Mouse (Mus musculus): Measurements from ENCODE around the gene Ces2a. TPM values are rescaled to one million over a fixed set of nuclear protein-coding genes. Genes with fewer than 3 reads are reported as not detected.

Gene Ces2a
- polyA plus RNA-seq (2014; fragmentation: Illumina TruSeq; extraction: RNeasy Lipid Tissue Mini Kit (QIAGEN cat#74804); ENCODE audit: low read depth, low replicate concordance): not detected

GRCm38 (mm10) chr8:104733753-104734152 is at the start of gene Ces2a:
Gene Ces2a (plus strand): TSS chr8:104734003.

Other genes starting within 250 kb of the Ces2a start
- 0.81 TPM for gene Terb1, start 224.1 kb upstream of the Ces2a start, polyA plus RNA-seq (2014; fragmentation: Illumina TruSeq; extraction: RNeasy Lipid Tissue Mini Kit (QIAGEN cat#74804); ENCODE audit: low read depth, low replicate concordance)
- gene Nae1, start 199.4 kb upstream of the Ces2a start, polyA plus RNA-seq (2014; fragmentation: Illumina TruSeq; extraction: RNeasy Lipid Tissue Mini Kit (QIAGEN cat#74804); ENCODE audit: low read depth, low replicate concordance): 202 TPM
- 0.36 TPM for gene Car7, start 199.3 kb upstream of the Ces2a start, polyA plus RNA-seq (2014; fragmentation: Illumina TruSeq; extraction: RNeasy Lipid Tissue Mini Kit (QIAGEN cat#74804); ENCODE audit: low read depth, low replicate concordance)
- gene Pdp2, start 142.6 kb upstream of the Ces2a start, polyA plus RNA-seq (2014; fragmentation: Illumina TruSeq; extraction: RNeasy Lipid Tissue Mini Kit (QIAGEN cat#74804); ENCODE audit: low read depth, low replicate concordance): 37.1 TPM
- gene Cdh16, start 109.6 kb upstream of the Ces2a start, polyA plus RNA-seq (2014; fragmentation: Illumina TruSeq; extraction: RNeasy Lipid Tissue Mini Kit (QIAGEN cat#74804); ENCODE audit: low read depth, low replicate concordance): 364 TPM
- gene Rrad, start 102.7 kb upstream of the Ces2a start, polyA plus RNA-seq (2014; fragmentation: Illumina TruSeq; extraction: RNeasy Lipid Tissue Mini Kit (QIAGEN cat#74804); ENCODE audit: low read depth, low replicate concordance): not detected
- gene Ciao2b, start 92.0 kb upstream of the Ces2a start, polyA plus RNA-seq (2014; fragmentation: Illumina TruSeq; extraction: RNeasy Lipid Tissue Mini Kit (QIAGEN cat#74804); ENCODE audit: low read depth, low replicate concordance): 1.2 TPM
- gene Ces2b, start 97.6 kb downstream of the Ces2a start, polyA plus RNA-seq (2014; fragmentation: Illumina TruSeq; extraction: RNeasy Lipid Tissue Mini Kit (QIAGEN cat#74804); ENCODE audit: low read depth, low replicate concordance): 13.6 TPM
- gene Ces2c, start 113.1 kb downstream of the Ces2a start, polyA plus RNA-seq (2014; fragmentation: Illumina TruSeq; extraction: RNeasy Lipid Tissue Mini Kit (QIAGEN cat#74804); ENCODE audit: low read depth, low replicate concordance): 95.0 TPM
- 12.1 TPM for gene Ces2e, start 192.3 kb downstream of the Ces2a start, polyA plus RNA-seq (2014; fragmentation: Illumina TruSeq; extraction: RNeasy Lipid Tissue Mini Kit (QIAGEN cat#74804); ENCODE audit: low read depth, low replicate concordance)
- gene Ces2f, start 213.4 kb downstream of the Ces2a start, polyA plus RNA-seq (2014; fragmentation: Illumina TruSeq; extraction: RNeasy Lipid Tissue Mini Kit (QIAGEN cat#74804); ENCODE audit: low read depth, low replicate concordance): 0.20 TPM
- gene Ces2g, start 227.7 kb downstream of the Ces2a start, polyA plus RNA-seq (2014; fragmentation: Illumina TruSeq; extraction: RNeasy Lipid Tissue Mini Kit (QIAGEN cat#74804); ENCODE audit: low read depth, low replicate concordance): 8.8 TPM